Mouse (Mus musculus): ENCODE results near the gene Abca15.
"Not testable (repeated sequence)": the region's sequence is repeated elsewhere in the genome, so short reads cannot be mapped to it uniquely, and the experiment has no call there.

Abca15 gene

GRCm38 (mm10) chr7:120328087-120328793, at the start of gene Abca15:
Abca15 (plus strand) TSS chr7:120328670.
- DNase-seq (ENCODE audit: low spot score) = no peak

GRCm38 (mm10) chr7:120285286-120285685, 43.2 kb upstream of the Abca15 start:
- no peak for DNase-seq (ENCODE audit: low spot score)

- DNase-seq (ENCODE audit: low spot score) = no peak
Measured at GRCm38 (mm10) chr7:120316086-120316485, 12.4 kb upstream of the Abca15 start.

GRCm38 (mm10) chr7:120322963-120323362, 5.5 kb upstream of the Abca15 start:
- DNase-seq (ENCODE audit: low spot score) = no peak

GRCm38 (mm10) chr7:120325911-120326310, 2.6 kb upstream of the Abca15 start:
- not testable (repeated sequence) for DNase-seq (ENCODE audit: low spot score)

GRCm38 (mm10) chr7:120327220-120328073, 1.0 kb upstream of the Abca15 start:
- no peak for DNase-seq (ENCODE audit: low spot score)

GRCm38 (mm10) chr7:120361159-120361558, 32.7 kb downstream of the Abca15 start:
- DNase-seq (ENCODE audit: low spot score) = no peak

- DNase-seq (ENCODE audit: low spot score) = no peak
Measured at GRCm38 (mm10) chr7:120409447-120409846, 81.0 kb downstream of the Abca15 start, which contains the start of gene Abca16. Abca16 (plus strand) TSS chr7:120409647.

- DNase-seq (ENCODE audit: low spot score) = no peak
Measured at GRCm38 (mm10) chr7:120412391-120412790, 83.9 kb downstream of the Abca15 start.

GRCm38 (mm10) chr7:120426625-120427024, 98.2 kb downstream of the Abca15 start:
- no peak for DNase-seq (ENCODE audit: low spot score)

GRCm38 (mm10) chr7:120431464-120431863, 103.0 kb downstream of the Abca15 start:
- DNase-seq (ENCODE audit: low spot score) = no peak
